Mouse (Mus musculus): ENCODE data around the gene Tpst1. TPM values are rescaled to one million over a fixed set of nuclear protein-coding genes. Genes with fewer than 3 reads are reported as not detected.

Gene Tpst1
- polyA plus RNA-seq, 1 experiment from 2014 or later: 82.7 TPM

DNA sequence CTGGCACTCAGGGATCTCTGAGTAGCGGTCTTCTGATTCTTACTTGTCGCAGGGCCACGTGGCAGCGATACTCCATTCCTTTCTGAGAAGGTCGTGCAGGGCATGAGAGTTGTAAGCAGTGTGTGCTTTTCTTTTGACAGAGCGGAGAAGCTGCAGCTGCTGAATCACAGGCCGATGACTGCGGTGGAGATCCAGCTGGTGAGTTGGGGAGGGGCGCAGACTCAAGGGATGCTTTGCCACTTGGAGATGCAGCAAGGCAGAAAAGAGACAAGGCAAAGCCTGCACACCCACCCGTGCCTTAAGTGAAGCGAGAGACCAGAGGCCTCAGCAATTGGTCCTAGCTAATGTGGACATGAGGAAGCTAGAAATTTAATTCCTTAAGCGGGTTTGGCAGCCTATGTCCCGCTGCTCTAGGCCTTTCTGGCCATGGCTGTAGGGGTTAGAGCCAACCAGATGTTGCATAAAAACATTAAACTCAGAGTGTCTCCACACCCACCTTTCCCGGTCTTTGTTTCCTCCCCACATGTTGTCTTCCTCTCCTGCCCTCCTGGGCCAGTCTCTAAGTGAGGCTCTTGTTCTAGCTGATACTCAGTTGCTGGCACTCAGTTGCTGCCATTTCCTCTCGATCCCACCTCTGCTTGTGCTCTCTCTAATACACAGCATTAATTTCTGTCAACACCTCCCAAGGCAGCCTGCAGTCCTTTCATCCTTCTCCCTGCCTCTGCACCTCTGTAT lies 24.2 kb upstream of the Tpst1 start:
- peak; percentile 66; the same call in 1 of the 2 replicates for ATAC-seq (ENCODE audit: insufficient number of reproducible peaks, insufficient read depth, low FRiP score, low read depth)
- H3K4me2 ChIP-seq (replicated peaks; ENCODE audit: low read depth, low read length): no peak overlapping the region
- H3K9me3 ChIP-seq (ENCODE audit: control insufficient read depth, low read depth, low read length): no peaks in the 10 kb centered on the region
- no peak overlapping the region for H3K9ac ChIP-seq (replicated peaks; ENCODE audit: low read depth, low read length)
- H3K4me1 ChIP-seq (ENCODE audit: control insufficient read depth, insufficient read depth, low read length): peaks cover 12% of the 10 kb centered on the region
- peaks cover 11% of the 10 kb centered on the region for H3K36me3 ChIP-seq (ENCODE audit: control insufficient read depth, insufficient read depth, low read length)
- 54% methylated on average over 15 of the region's 15 CpGs for WGBS
- peak overlapping the region; percentile 70 for H3K27ac ChIP-seq (ENCODE audit: low read length)
- no peaks in the 10 kb centered on the region for H3K27me3 ChIP-seq (ENCODE audit: control insufficient read depth, insufficient read depth, low read length)
- no peak overlapping the region for H3K4me3 ChIP-seq (ENCODE audit: low read depth, low read length)

DNA sequence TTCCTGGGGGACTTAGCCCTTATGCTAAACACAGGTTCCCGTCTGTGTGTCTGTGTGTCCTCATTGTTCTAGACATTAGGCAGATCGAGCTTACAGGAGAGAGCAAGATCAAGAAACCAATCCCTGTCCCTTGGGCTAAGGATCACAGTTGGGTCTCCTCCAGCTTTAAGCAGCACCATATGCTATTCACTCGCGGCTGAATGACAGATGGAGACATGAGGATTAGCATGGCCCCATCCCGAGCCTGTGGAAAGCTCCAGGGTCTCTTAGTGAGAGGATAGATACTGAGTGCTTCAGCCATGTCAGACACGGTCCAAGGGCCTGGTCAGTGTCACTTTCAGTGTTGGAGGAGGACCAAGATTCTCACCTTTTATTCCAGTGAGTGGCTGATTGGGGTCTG lies 22.7 kb upstream of the Tpst1 start:
- ATAC-seq (ENCODE audit: insufficient number of reproducible peaks, insufficient read depth, low FRiP score, low read depth): 0 out of 2 replicates have a peak, but pooled peaks have one; percentile 5
- Histone ChIP-seq H3K27ac (ENCODE audit: low read length) (no peak overlapping the region), H3K36me3 (ENCODE audit: control insufficient read depth, insufficient read depth, low read length) (peaks cover 11% of the 10 kb centered on the region), H3K4me1 (ENCODE audit: control insufficient read depth, insufficient read depth, low read length) (peaks cover 12% of the 10 kb centered on the region), H3K9ac (replicated peaks; ENCODE audit: low read depth, low read length) (no peak overlapping the region), H3K27me3 (ENCODE audit: control insufficient read depth, insufficient read depth, low read length) (no peaks in the 10 kb centered on the region), H3K4me3 (ENCODE audit: low read depth, low read length) (no peak overlapping the region), H3K4me2 (replicated peaks; ENCODE audit: low read depth, low read length) (no peak overlapping the region), H3K9me3 (ENCODE audit: control insufficient read depth, low read depth, low read length) (no peaks in the 10 kb centered on the region)
- 58% methylated on average over 6 of the region's 6 CpGs for WGBS

GRCm38 (mm10) chr5:130051073-130051860 lies 21.9 kb upstream of the Tpst1 start:
- H3K4me3 ChIP-seq (ENCODE audit: low read depth, low read length): no peak overlapping the region

DNA sequence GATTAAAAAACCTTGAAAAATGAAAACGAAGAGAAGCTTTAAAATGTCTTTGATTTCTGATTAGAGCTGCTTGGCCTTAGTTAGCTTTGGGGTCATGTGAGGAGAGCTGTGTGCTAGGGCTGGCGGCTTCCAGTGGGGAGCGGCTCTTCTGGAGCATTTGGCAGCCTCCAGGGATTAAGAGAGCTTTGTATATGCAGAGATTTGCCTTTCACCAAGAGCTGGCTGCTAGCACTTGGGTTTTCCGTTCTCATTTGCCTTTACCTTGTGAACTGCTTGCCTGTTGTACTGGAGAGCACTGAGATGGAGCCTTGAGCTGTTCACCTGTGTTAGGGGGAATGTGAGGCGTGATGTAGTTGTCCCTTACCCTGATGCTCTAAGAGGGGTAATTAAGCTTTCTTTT lies 20.6 kb upstream of the Tpst1 start:
- H3K36me3 ChIP-seq (ENCODE audit: control insufficient read depth, insufficient read depth, low read length): peaks cover 3% of the 10 kb centered on the region
- no peak for ATAC-seq (ENCODE audit: insufficient number of reproducible peaks, insufficient read depth, low FRiP score, low read depth)
- 79% methylated on average over 5 of the region's 5 CpGs for WGBS

More at GRCm38 (mm10) chr5:130051073-130051860, 21.9 kb upstream of the Tpst1 start:
- no peak overlapping the region for H3K4me2 ChIP-seq (replicated peaks; ENCODE audit: low read depth, low read length)
- H3K9me3 ChIP-seq (ENCODE audit: control insufficient read depth, low read depth, low read length): no peaks in the 10 kb centered on the region
- ATAC-seq (ENCODE audit: insufficient number of reproducible peaks, insufficient read depth, low FRiP score, low read depth): no peak
- WGBS: 83% methylated on average over 15 of the region's 15 CpGs
- no peak overlapping the region for H3K9ac ChIP-seq (replicated peaks; ENCODE audit: low read depth, low read length)
- H3K4me1 ChIP-seq (ENCODE audit: control insufficient read depth, insufficient read depth, low read length): peaks cover 12% of the 10 kb centered on the region
- H3K27ac ChIP-seq (ENCODE audit: low read length): no peak overlapping the region
- no peaks in the 10 kb centered on the region for H3K27me3 ChIP-seq (ENCODE audit: control insufficient read depth, insufficient read depth, low read length)
- H3K36me3 ChIP-seq (ENCODE audit: control insufficient read depth, insufficient read depth, low read length): peaks cover 11% of the 10 kb centered on the region

DNA sequence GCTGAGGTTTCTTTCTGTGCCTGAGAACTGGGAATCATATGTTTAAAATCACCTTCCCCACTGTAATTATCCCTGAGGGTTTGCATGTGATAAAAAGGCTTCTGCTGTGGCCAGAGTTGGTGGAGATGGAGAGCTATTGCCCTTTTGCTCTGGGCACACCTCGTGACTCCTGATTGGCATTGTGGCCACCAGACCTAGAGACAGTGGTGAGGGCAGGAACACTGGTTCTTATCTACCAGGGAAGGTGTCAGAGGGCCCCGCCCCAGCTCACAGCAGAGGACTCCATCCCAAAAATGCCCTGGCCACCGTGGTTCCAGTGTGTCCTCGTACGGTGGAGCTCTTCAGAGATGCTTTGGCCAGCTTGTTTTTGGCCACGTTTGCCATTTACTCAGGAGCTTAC lies 20.2 kb upstream of the Tpst1 start:
- peaks cover 12% of the 10 kb centered on the region for H3K4me1 ChIP-seq (ENCODE audit: control insufficient read depth, insufficient read depth, low read length)
- no peak overlapping the region for H3K9ac ChIP-seq (replicated peaks; ENCODE audit: low read depth, low read length)
- 89% methylated on average over 6 of the region's 6 CpGs for WGBS
- peaks cover 3% of the 10 kb centered on the region; the same call in 1 of the 2 replicates for H3K36me3 ChIP-seq (ENCODE audit: control insufficient read depth, insufficient read depth, low read length)
- no peak overlapping the region for H3K27ac ChIP-seq (ENCODE audit: low read length)
- no peak overlapping the region for H3K4me2 ChIP-seq (replicated peaks; ENCODE audit: low read depth, low read length)
- no peaks in the 10 kb centered on the region for H3K9me3 ChIP-seq (ENCODE audit: control insufficient read depth, low read depth, low read length)
- ATAC-seq (ENCODE audit: insufficient number of reproducible peaks, insufficient read depth, low FRiP score, low read depth): no peak
- no peak overlapping the region for H3K4me3 ChIP-seq (ENCODE audit: low read depth, low read length)
- H3K27me3 ChIP-seq (ENCODE audit: control insufficient read depth, insufficient read depth, low read length): no peaks in the 10 kb centered on the region

More for the DNA sequence above, 20.6 kb upstream of the Tpst1 start:
- Histone ChIP-seq H3K9me3 (ENCODE audit: control insufficient read depth, low read depth, low read length) (no peaks in the 10 kb centered on the region), H3K4me3 (ENCODE audit: low read depth, low read length) (no peak overlapping the region), H3K4me1 (ENCODE audit: control insufficient read depth, insufficient read depth, low read length) (peaks cover 12% of the 10 kb centered on the region), H3K27me3 (ENCODE audit: control insufficient read depth, insufficient read depth, low read length) (no peaks in the 10 kb centered on the region), H3K4me2 (replicated peaks; ENCODE audit: low read depth, low read length) (no peak overlapping the region), H3K27ac (ENCODE audit: low read length) (no peak overlapping the region), H3K9ac (replicated peaks; ENCODE audit: low read depth, low read length) (no peak overlapping the region)

DNA sequence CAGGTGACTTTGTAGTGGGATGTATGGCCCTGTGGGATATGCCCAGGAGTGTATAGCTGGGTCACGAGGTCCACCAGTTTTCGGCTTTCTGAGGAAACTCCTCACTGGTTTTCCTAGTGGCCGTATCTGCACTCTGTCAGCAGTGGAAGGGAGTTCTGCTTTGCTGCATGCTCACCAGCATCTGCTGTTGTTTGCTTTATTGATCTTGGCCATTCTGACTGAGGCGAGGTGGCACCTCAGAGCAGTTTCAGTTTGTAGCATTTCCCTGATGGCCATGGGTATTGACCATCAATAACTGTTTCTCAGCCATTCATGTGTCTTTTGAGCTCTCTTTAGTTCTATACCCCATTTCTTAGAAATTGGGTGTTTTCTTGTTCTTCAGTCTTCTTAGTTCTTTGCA lies 17.4 kb upstream of the Tpst1 start:
- Histone ChIP-seq H3K27me3 (ENCODE audit: control insufficient read depth, insufficient read depth, low read length) (no peaks in the 10 kb centered on the region), H3K4me1 (ENCODE audit: control insufficient read depth, insufficient read depth, low read length) (no peaks in the 10 kb centered on the region), H3K9ac (replicated peaks; ENCODE audit: low read depth, low read length) (no peak overlapping the region), H3K27ac (ENCODE audit: low read length) (no peak overlapping the region), H3K4me2 (replicated peaks; ENCODE audit: low read depth, low read length) (no peak overlapping the region), H3K4me3 (ENCODE audit: low read depth, low read length) (no peak overlapping the region), H3K9me3 (ENCODE audit: control insufficient read depth, low read depth, low read length) (no peaks in the 10 kb centered on the region), H3K36me3 (ENCODE audit: control insufficient read depth, insufficient read depth, low read length) (no peaks in the 10 kb centered on the region)
- WGBS: 80% methylated on average over 4 of the region's 4 CpGs
- no peak for ATAC-seq (ENCODE audit: insufficient number of reproducible peaks, insufficient read depth, low FRiP score, low read depth)

- no peak overlapping the region for H3K27ac ChIP-seq (ENCODE audit: low read length)
These were observed 16.8 kb upstream of the Tpst1 start for GRCm38 (mm10) chr5:130056303-130056702.

DNA sequence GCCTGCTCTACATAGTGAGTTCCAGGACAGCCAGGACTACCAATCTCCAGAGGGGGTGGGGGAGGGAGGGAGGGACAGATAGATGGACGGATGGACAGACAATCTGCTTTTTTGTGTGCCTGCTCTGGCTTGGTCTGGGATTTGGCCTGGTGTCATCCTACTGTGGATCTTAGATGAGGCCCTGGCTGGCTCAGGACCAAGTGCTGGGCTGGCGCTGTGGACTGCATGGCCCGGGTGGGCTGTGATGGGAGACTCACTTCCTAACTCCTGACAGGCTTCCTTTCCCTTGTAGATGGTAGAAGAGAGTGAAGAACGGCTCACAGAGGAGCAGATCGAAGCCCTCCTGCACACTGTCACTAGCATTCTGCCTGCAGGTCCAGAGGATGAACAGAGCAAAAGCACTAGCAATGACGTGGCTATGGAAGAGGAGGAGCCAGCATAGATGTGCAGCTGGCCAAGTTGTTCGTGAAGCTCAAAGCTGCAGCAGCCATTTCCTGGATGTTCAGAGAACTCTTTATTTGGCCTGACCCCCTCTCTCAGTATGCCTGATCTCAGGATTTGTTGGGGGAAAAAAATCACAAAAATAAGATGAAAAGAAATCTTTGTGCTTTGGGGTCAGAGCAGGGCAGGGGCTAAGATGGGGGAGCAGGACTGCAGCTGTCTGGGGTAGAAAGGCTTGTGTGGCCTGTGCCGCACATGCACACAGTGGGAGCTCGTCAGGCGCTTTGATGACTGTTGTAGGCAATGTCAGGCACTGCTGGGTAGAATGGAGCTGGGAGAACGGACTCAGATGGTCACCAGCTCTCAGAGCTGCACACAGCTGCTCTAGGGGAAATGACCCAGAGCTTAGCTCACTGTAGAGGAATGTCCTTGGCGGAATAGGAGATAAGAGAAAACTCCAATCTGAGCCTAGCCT lies 13.5 kb upstream of the Tpst1 start:
- 68% methylated on average over 12 of the region's 12 CpGs for WGBS
- Histone ChIP-seq H3K9ac (replicated peaks; ENCODE audit: low read depth, low read length) (no peak overlapping the region), H3K27ac (ENCODE audit: low read length) (no peak overlapping the region), H3K4me2 (replicated peaks; ENCODE audit: low read depth, low read length) (no peak overlapping the region), H3K4me1 (ENCODE audit: control insufficient read depth, insufficient read depth, low read length) (no peaks in the 10 kb centered on the region), H3K36me3 (ENCODE audit: control insufficient read depth, insufficient read depth, low read length) (no peaks in the 10 kb centered on the region), H3K4me3 (ENCODE audit: low read depth, low read length) (no peak overlapping the region), H3K27me3 (ENCODE audit: control insufficient read depth, insufficient read depth, low read length) (no peaks in the 10 kb centered on the region), H3K9me3 (ENCODE audit: control insufficient read depth, low read depth, low read length) (no peaks in the 10 kb centered on the region)
- ATAC-seq (ENCODE audit: insufficient number of reproducible peaks, insufficient read depth, low FRiP score, low read depth): peak; percentile 44; the same call in 1 of the 2 replicates

More at GRCm38 (mm10) chr5:130056303-130056702, 16.8 kb upstream of the Tpst1 start:
- no peak for ATAC-seq (ENCODE audit: insufficient number of reproducible peaks, insufficient read depth, low FRiP score, low read depth)
- Histone ChIP-seq H3K36me3 (ENCODE audit: control insufficient read depth, insufficient read depth, low read length) (no peaks in the 10 kb centered on the region), H3K4me2 (replicated peaks; ENCODE audit: low read depth, low read length) (no peak overlapping the region), H3K27me3 (ENCODE audit: control insufficient read depth, insufficient read depth, low read length) (no peaks in the 10 kb centered on the region), H3K9me3 (ENCODE audit: control insufficient read depth, low read depth, low read length) (no peaks in the 10 kb centered on the region), H3K4me3 (ENCODE audit: low read depth, low read length) (no peak overlapping the region), H3K9ac (replicated peaks; ENCODE audit: low read depth, low read length) (no peak overlapping the region), H3K4me1 (ENCODE audit: control insufficient read depth, insufficient read depth, low read length) (no peaks in the 10 kb centered on the region)
- 86% methylated on average over 2 of the region's 2 CpGs for WGBS
